Mouse (Mus musculus): ENCODE measurements around the gene Npas2. TPM values are rescaled to one million over a fixed set of nuclear protein-coding genes. Genes with fewer than 3 reads are reported as not detected.
A peak's percentile ranks its signal among the peaks of the same experiment; 100 is the strongest.

Gene Npas2
- polyA plus RNA-seq, 1 experiment from 2014 or later: 2.4 TPM

DNA sequence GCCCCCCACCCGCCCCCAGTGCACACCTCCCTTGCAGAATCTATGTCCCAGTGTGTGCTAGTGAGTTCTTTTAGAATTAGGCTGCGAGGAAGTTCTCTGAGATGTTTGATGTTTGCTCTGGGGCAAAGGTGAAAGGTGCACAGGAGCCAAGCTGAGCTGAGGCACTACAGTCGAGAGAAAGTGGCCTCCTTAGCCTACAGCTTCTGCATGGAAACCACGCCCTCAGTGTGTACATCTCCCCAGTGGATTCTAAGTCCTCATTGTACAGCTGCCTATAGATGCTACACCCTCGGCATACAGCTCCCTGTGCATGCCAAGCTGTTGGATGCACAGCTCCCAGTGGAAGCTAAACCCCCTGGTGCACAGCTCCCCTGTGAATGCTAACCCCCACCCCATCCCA lies 145.9 kb downstream of the Npas2 start:
- H3K9ac ChIP-seq: no peak overlapping the region
- H3K36me3 ChIP-seq: no peaks in the 10 kb centered on the region
- no peaks in the 10 kb centered on the region for H3K9me3 ChIP-seq (replicated peaks)
- H3K4me1 ChIP-seq (replicated peaks): peaks cover 3% of the 10 kb centered on the region
- no peak for ATAC-seq (replicated peaks; ENCODE audit: insufficient number of reproducible peaks, insufficient read depth, low FRiP score, low read depth)
- no peaks in the 10 kb centered on the region for H3K27me3 ChIP-seq
- WGBS: 61% methylated on average over 5 of the region's 5 CpGs
- no peak overlapping the region for H3K27ac ChIP-seq
- no peak overlapping the region for H3K4me2 ChIP-seq
- H3K4me3 ChIP-seq: no peak overlapping the region

DNA sequence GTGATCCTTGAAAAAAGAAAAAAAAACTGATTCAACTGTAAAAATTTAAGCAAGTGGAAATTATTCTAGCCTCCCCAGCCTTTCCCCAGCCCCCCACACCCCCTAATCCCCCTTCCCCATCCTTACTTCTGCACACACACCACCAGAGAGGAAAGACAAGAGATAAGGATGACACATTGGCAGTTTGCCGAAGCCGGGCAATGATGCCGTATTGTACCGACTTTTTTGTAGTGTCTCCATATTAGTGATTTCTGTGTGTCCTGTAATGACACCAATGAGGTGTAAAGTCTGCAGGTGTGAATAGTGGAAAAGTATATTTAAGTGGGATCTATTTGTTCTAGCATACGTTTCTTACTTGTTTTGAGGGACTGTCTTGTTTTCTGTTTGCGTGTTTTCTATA lies 146.6 kb downstream of the Npas2 start:
- Histone ChIP-seq H3K4me1 (replicated peaks) (peaks cover 3% of the 10 kb centered on the region), H3K9ac (no peak overlapping the region), H3K4me3 (no peak overlapping the region), H3K27me3 (no peaks in the 10 kb centered on the region), H3K9me3 (replicated peaks) (no peaks in the 10 kb centered on the region), H3K4me2 (no peak overlapping the region), H3K36me3 (no peaks in the 10 kb centered on the region), H3K27ac (no peak overlapping the region)
- no peak for ATAC-seq (replicated peaks; ENCODE audit: insufficient number of reproducible peaks, insufficient read depth, low FRiP score, low read depth)
- WGBS: 44% methylated on average over 6 of the region's 6 CpGs

DNA sequence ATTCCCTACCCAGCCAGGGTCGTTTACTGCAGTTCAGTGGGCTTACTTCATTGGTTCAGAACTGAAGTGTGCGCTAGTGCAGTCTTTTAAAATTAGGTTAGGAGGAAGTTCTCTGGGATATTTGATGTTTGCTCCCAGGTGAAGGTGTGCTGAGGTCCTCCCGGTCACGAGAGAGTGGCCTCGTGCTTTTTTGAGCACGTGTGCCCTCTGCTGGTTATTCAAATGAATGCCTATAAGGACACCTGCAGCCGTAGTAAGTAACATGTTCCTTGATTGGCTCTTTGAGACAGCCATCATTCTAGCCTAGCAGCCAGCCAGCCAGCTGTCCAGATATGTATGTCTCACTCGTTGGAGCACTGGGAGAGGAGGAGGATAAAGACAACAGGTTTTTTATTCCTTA lies 147.1 kb downstream of the Npas2 start:
- no peaks in the 10 kb centered on the region for H3K36me3 ChIP-seq
- no peaks in the 10 kb centered on the region for H3K9me3 ChIP-seq (replicated peaks)
- no peak overlapping the region for H3K9ac ChIP-seq
- no peak overlapping the region for H3K27ac ChIP-seq
- H3K4me2 ChIP-seq: no peak overlapping the region
- peaks cover 3% of the 10 kb centered on the region for H3K4me1 ChIP-seq (replicated peaks)
- 0 out of 2 replicates have a peak, but pooled peaks have one; percentile 55 for ATAC-seq (replicated peaks; ENCODE audit: insufficient number of reproducible peaks, insufficient read depth, low FRiP score, low read depth)
- H3K4me3 ChIP-seq: no peak overlapping the region
- 12% methylated on average over 8 of the region's 8 CpGs for WGBS
- no peaks in the 10 kb centered on the region for H3K27me3 ChIP-seq

DNA sequence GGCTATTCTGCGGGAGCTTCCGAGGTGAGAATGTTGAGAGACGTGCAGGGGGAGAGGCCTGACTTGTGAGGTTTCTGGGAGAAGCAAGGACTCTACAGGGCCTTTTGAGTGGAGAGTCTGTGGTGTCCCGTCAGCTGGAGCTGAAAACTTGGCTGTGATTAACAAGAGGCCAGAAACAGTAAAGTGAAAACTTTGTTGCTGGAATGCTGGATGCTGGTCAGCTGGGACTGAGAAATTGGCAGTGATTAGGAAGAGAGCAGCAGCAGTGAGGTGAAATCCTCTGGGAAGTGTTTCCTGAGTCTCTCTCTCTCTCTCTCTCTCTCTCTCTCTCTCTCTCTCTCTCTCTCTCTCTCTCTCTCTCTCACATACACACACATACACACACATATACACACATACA lies 148.3 kb downstream of the Npas2 start:
- H3K36me3 ChIP-seq: no peaks in the 10 kb centered on the region
- H3K27me3 ChIP-seq: no peaks in the 10 kb centered on the region
- H3K4me3 ChIP-seq: no peak overlapping the region
- no peaks in the 10 kb centered on the region for H3K9me3 ChIP-seq (replicated peaks)
- WGBS: 72% methylated on average over 4 of the region's 4 CpGs
- no peaks in the 10 kb centered on the region for H3K4me1 ChIP-seq (replicated peaks)
- H3K4me2 ChIP-seq: no peak overlapping the region
- no peak overlapping the region for H3K27ac ChIP-seq
- no peak overlapping the region for H3K9ac ChIP-seq
- no peak for ATAC-seq (replicated peaks; ENCODE audit: insufficient number of reproducible peaks, insufficient read depth, low FRiP score, low read depth)

DNA sequence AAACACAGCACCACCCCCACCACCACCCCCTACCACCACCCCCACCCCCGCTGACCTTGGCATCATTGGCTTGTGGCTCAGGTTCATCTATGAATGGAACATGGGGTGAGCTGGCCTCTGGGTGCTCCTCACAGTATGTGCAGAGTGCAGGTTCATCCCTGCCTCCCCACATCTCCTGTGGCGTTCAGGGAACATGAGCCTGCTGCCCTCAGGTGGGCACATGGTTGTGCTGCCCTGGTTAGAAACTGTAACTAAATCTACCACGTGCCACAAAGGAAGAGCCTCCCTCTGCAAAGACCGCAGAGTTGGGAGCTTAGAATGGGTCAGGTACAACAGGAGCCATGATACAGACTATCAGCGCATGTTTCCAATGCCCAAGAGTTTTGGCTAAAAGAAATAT lies 149.7 kb downstream of the Npas2 start:
- H3K27me3 ChIP-seq: no peaks in the 10 kb centered on the region
- ATAC-seq (replicated peaks; ENCODE audit: insufficient number of reproducible peaks, insufficient read depth, low FRiP score, low read depth): no peak
- H3K27ac ChIP-seq: no peak overlapping the region
- no peaks in the 10 kb centered on the region for H3K9me3 ChIP-seq (replicated peaks)
- no peak overlapping the region for H3K4me2 ChIP-seq
- no peaks in the 10 kb centered on the region for H3K4me1 ChIP-seq (replicated peaks)
- 77% methylated on average over 5 of the region's 5 CpGs for WGBS
- H3K36me3 ChIP-seq: no peaks in the 10 kb centered on the region
- H3K4me3 ChIP-seq: no peak overlapping the region
- H3K9ac ChIP-seq: no peak overlapping the region

DNA sequence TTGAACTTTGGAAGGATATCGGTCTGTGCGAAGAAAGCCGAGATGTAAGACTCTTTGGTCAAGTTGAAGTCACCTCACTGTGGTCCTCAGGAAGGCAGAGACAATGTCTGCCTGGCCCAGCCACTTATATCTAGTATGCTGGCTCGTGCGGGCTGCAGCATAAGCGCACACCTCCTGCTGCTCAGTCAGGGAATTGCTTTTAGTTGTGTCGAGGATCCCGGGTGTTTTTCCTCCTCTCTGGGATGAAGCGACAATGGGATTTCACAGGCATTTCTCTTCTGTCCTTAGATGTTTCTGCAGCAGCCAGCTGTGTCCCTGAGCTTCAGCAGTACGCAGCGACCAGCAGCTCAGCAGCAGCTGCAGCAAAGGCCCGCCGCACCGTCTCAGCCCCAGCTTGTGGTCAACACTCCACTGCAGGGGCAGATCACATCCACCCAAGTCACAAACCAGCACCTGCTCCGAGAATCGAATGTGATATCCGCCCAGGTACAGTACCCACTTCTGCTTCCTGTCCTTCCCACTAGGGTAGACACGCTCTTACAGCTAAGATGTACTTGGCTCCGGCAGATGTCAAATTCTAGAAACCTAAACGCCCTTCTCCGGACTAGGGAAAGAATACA lies 151.6 kb downstream of the Npas2 start:
- H3K4me2 ChIP-seq: no peak overlapping the region
- H3K36me3 ChIP-seq: no peaks in the 10 kb centered on the region
- no peak for ATAC-seq (replicated peaks; ENCODE audit: insufficient number of reproducible peaks, insufficient read depth, low FRiP score, low read depth)
- H3K9me3 ChIP-seq (replicated peaks): no peaks in the 10 kb centered on the region
- no peaks in the 10 kb centered on the region for H3K27me3 ChIP-seq
- H3K9ac ChIP-seq: no peak overlapping the region
- H3K4me1 ChIP-seq (replicated peaks): peaks cover 6% of the 10 kb centered on the region; the same call in 1 of the 2 replicates
- H3K27ac ChIP-seq: no peak overlapping the region
- H3K4me3 ChIP-seq: no peak overlapping the region
- 54% methylated on average over 21 of the region's 21 CpGs for WGBS

DNA sequence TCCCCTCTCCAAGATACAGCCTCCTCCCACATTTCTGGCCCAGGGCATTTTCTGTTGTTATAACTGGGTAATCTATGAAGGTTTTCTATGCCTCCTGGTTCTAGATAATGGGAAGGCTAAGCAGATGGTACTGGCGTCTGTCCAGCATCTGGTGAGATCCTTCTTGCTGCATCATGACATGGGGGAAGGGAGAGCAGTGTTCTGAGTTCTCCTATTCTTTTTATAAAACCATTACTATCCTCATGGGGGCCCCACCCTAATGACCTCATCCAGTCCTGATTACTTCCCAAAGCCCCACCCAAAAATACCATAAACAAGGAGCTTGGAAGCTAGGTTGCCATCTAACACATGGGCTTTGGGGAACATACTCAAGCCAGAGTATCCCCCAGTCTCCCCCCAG lies 155.5 kb downstream of the Npas2 start:
- Histone ChIP-seq H3K4me1 (replicated peaks) (peaks cover 6% of the 10 kb centered on the region; the same call in 1 of the 2 replicates), H3K36me3 (no peaks in the 10 kb centered on the region), H3K27me3 (no peaks in the 10 kb centered on the region), H3K4me3 (no peak overlapping the region), H3K27ac (no peak overlapping the region), H3K9ac (no peak overlapping the region), H3K9me3 (replicated peaks) (no peaks in the 10 kb centered on the region; the same call in 1 of the 2 replicates), H3K4me2 (no peak overlapping the region)
- 74% methylated on average over 1 of the region's 1 CpGs for WGBS
- no peak for ATAC-seq (replicated peaks; ENCODE audit: insufficient number of reproducible peaks, insufficient read depth, low FRiP score, low read depth)

DNA sequence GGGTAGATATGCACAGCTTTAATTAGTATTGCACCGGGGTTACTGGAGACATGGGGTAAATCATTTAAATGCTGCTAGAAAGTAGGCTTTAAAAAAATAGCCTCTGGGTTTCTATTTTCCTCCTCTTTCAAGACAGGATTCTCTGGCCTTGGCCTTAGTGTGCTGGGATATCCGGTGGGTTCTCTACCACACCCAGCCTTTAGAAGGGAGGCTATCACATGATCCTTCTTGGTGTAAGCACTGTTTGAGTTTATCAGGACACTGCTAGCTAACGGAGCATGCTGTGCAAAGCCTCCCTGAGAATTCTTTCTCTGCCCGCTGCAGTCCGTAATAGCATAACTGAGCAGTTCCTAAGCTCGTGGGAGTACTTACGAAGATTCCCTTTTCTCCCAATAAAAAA lies 155.9 kb downstream of the Npas2 start:
- Histone ChIP-seq H3K9me3 (replicated peaks) (no peaks in the 10 kb centered on the region; the same call in 1 of the 2 replicates), H3K9ac (no peak overlapping the region), H3K4me3 (no peak overlapping the region), H3K27me3 (no peaks in the 10 kb centered on the region), H3K36me3 (no peaks in the 10 kb centered on the region), H3K4me2 (no peak overlapping the region), H3K4me1 (replicated peaks) (peaks cover 6% of the 10 kb centered on the region; the same call in 1 of the 2 replicates), H3K27ac (no peak overlapping the region)
- 69% methylated on average over 7 of the region's 7 CpGs for WGBS
- no peak for ATAC-seq (replicated peaks; ENCODE audit: insufficient number of reproducible peaks, insufficient read depth, low FRiP score, low read depth)

DNA sequence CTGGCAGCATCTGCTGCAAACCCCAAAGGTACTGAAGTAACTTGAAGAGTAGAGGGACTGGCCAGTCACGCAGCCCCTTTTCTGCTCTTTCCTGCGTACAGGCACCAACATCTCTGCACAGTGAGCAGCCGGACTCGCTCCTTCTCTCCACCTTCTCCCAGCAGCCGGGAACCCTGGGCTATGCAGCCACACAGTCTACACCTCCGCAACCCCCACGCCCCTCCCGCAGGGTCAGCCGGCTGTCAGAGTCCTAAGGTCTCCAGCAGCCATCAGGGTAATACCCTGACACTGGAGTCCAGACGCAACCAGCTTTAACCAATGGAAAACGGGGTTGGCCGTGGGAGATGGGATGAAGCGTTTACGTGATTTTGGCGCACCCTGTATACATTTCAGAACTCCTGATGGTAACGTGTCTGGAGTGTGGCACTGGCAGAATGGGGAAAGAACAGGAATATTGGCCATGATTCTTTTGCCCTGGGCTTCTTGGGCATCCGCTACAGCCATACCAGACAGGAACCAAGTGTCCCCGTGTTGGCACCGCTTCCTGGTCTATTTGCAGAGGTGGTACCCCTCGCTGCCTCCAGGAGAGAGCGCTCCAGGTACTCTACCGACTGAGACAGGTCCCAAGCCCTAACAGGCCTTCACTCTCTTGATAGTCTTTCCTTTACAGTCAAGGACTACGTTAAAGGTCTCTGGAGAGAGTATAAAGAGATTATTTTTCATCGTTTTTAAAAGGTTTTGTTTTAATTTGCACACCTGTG lies 168.4 kb downstream of the Npas2 start:
- H3K27me3 ChIP-seq: peaks cover 9% of the 10 kb centered on the region
- H3K9me3 ChIP-seq (replicated peaks): no peaks in the 10 kb centered on the region
- peaks cover 1% of the 10 kb centered on the region for H3K4me1 ChIP-seq (replicated peaks)
- no peak for ATAC-seq (replicated peaks; ENCODE audit: insufficient number of reproducible peaks, insufficient read depth, low FRiP score, low read depth)
- no peak overlapping the region for H3K27ac ChIP-seq
- 34% methylated on average over 24 of the region's 24 CpGs for WGBS
- H3K4me3 ChIP-seq: peak overlapping the region; percentile 20; the same call in 1 of the 2 replicates
- H3K4me2 ChIP-seq: peak overlapping the region; percentile 54
- H3K36me3 ChIP-seq: no peaks in the 10 kb centered on the region
- H3K9ac ChIP-seq: no peak overlapping the region

DNA sequence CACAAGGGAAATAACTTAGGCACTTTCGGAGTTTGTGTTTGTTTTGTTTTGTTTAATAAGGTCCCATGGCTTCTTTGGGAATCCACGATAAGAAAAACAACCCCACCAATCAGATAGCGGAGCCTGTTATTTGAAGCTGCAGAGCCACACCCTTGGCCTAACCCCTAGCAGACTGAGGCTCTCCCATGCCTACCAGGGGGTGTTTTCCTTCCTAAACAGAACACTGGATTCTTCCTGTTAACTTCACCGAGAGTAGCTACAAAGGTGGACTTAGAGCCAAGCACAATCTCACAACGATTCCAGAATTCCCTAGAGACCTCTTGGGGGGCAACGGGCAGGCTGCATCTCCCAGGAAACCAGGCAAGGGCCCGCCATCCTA lies 169.0 kb downstream of the Npas2 start:
- peaks cover 9% of the 10 kb centered on the region for H3K27me3 ChIP-seq
- ATAC-seq (replicated peaks; ENCODE audit: insufficient number of reproducible peaks, insufficient read depth, low FRiP score, low read depth): no peak
- no peaks in the 10 kb centered on the region for H3K9me3 ChIP-seq (replicated peaks)
- H3K27ac ChIP-seq: no peak overlapping the region
- 49% methylated on average over 7 of the region's 7 CpGs for WGBS
- H3K4me2 ChIP-seq: no peak overlapping the region
- H3K4me1 ChIP-seq (replicated peaks): peaks cover 4% of the 10 kb centered on the region
- no peak overlapping the region for H3K9ac ChIP-seq
- H3K36me3 ChIP-seq: no peaks in the 10 kb centered on the region
- no peak overlapping the region for H3K4me3 ChIP-seq

DNA sequence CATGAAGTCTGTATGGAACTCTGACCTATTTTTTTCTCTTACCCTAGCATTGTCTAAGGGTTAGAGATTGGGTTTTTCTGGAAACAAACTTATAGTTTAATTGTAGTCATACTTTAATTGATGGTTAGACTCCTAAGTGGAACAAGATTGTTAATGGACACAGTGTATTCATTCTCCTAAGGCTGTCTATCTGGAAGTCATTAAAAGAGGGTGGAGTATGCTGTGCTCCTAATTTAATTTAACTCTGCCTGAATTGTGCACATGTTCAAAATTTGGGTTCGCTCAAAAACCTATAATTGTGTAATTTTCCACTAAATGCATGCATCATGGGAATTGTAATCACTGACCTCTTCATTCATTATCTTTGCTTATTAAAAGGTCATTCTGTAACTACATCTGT lies 172.0 kb downstream of the Npas2 start:
- no peak overlapping the region for H3K9ac ChIP-seq
- H3K9me3 ChIP-seq (replicated peaks): no peaks in the 10 kb centered on the region
- H3K4me3 ChIP-seq: no peak overlapping the region
- H3K4me2 ChIP-seq: no peak overlapping the region
- peaks cover 8% of the 10 kb centered on the region for H3K36me3 ChIP-seq
- H3K27ac ChIP-seq: no peak overlapping the region
- 72% methylated on average over 1 of the region's 1 CpGs for WGBS
- ATAC-seq (replicated peaks; ENCODE audit: insufficient number of reproducible peaks, insufficient read depth, low FRiP score, low read depth): no peak
- H3K4me1 ChIP-seq (replicated peaks): peaks cover 15% of the 10 kb centered on the region
- peaks cover 9% of the 10 kb centered on the region for H3K27me3 ChIP-seq

DNA sequence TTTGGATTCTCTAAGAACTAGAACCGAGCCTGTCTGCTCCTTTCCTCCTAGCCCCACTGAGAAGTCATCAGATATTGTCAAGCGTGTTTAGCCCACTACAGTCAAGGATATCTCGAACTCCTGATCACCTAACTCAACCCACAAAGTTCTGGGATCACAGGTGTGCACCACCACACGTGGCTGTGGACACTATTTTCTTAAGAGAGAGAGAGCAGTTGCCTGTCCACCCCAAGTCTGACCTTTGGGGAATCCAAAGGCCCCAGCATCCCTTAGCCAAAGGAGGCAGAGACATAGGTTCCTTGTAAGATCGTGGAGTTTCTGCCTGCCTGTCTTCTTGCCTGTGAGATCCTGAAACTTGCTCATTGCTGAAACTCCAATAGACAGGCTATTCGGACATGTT lies 173.5 kb downstream of the Npas2 start:
- WGBS: 24% methylated on average over 6 of the region's 6 CpGs
- Histone ChIP-seq H3K27me3 (no peaks in the 10 kb centered on the region; the same call in 1 of the 2 replicates), H3K4me1 (replicated peaks) (peaks cover 15% of the 10 kb centered on the region), H3K9me3 (replicated peaks) (no peaks in the 10 kb centered on the region), H3K36me3 (peaks cover 23% of the 10 kb centered on the region), H3K9ac (peak overlapping the region; percentile 57), H3K27ac (peak overlapping the region; percentile 28; the same call in 1 of the 2 replicates), H3K4me2 (peak overlapping the region; percentile 68), H3K4me3 (peak overlapping the region; percentile 95)
- ATAC-seq (replicated peaks; ENCODE audit: insufficient number of reproducible peaks, insufficient read depth, low FRiP score, low read depth): no peak
